Mouse (Mus musculus): ENCODE data around the gene Cpd. TPM values are rescaled to one million over a fixed set of nuclear protein-coding genes. Genes with fewer than 3 reads are reported as not detected.

Cpd gene
- polyA plus RNA-seq, 1 experiment from 2014 or later: 33.4 TPM

DNA sequence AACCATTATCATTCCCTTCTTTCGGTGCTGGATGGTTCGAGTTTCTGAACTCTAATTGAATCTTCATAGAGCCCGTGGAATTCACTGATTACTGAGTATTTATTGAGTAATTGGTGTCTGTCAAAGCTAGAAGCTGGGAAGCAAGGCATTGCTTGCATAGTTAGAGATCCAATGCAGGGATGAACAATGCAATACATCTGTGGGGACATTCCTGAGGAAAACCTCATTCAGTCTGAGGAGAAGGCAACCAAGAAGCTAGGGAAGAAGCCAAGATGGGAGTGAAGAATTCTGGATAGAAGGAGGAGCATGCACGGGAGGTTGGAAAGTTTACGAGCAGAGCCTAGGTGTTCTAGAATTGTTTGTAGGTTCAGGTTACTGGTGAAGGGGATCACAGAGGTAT, 1.3 kb upstream of the Cpd start:
- no peaks in the 10 kb centered on the region for H3K36me3 ChIP-seq (ENCODE audit: insufficient read depth)
- H3K27me3 ChIP-seq (ENCODE audit: insufficient read depth, low read length): no peaks in the 10 kb centered on the region
- no peaks in the 10 kb centered on the region for H3K9me3 ChIP-seq (ENCODE audit: low read depth, low read length)
- WGBS: 76% methylated on average over 5 of the region's 5 CpGs
- no peak overlapping the region for H3K27ac ChIP-seq (ENCODE audit: low read depth)
- TF ChIP-seq CTCF (IDR thresholded peaks at IDR 0.05; ENCODE audit: low read depth): no peak
- H3K4me1 ChIP-seq (ENCODE audit: insufficient read depth): peaks cover 6% of the 10 kb centered on the region; the same call in 1 of the 2 replicates
- H3K4me3 ChIP-seq (ENCODE audit: low read depth, low read length): no peak overlapping the region
- ATAC-seq (ENCODE audit: insufficient read depth) (no peak), DNase-seq (no peak)
- H3K4me2 ChIP-seq: no peak overlapping the region
- H3K9ac ChIP-seq: no peak overlapping the region

DNA sequence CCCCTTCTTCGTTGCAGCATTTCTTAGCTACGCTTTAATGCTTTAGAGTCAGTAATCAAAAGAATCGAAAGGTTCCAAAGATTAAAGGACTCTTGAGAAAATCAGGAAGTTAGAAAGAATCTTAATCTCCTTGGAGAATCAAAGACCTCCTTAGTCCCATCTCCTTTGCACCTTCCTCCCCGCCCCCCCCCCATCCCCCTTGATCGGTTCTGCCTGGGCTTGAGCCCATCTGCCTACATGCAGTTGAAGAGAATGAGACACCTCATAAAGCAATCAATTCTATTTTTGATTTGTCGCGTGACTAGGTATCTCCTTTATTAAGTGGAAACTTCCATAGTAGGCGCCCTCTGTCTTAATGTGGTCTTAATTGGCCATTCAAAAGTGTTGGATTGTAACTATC, 536 bp upstream of the Cpd start:
- ATAC-seq (ENCODE audit: insufficient read depth): no peak; the same call in 1 of the 2 replicates
- no peaks in the 10 kb centered on the region for H3K27me3 ChIP-seq (ENCODE audit: insufficient read depth, low read length)
- H3K36me3 ChIP-seq (ENCODE audit: insufficient read depth): no peaks in the 10 kb centered on the region
- peak overlapping the region; percentile 98 for H3K4me2 ChIP-seq
- no peak for DNase-seq
- peaks cover 10% of the 10 kb centered on the region; the same call in 1 of the 2 replicates for H3K4me1 ChIP-seq (ENCODE audit: insufficient read depth)
- 21% methylated on average over 8 of the region's 8 CpGs for WGBS
- no peak overlapping the region for H3K27ac ChIP-seq (ENCODE audit: low read depth)
- TF ChIP-seq CTCF (IDR thresholded peaks at IDR 0.05; ENCODE audit: low read depth): no peak
- peak overlapping the region; percentile 92 for H3K4me3 ChIP-seq (ENCODE audit: low read depth, low read length)
- no peaks in the 10 kb centered on the region for H3K9me3 ChIP-seq (ENCODE audit: low read depth, low read length)
- H3K9ac ChIP-seq: peak overlapping the region; percentile 32; the same call in 1 of the 2 replicates

DNA sequence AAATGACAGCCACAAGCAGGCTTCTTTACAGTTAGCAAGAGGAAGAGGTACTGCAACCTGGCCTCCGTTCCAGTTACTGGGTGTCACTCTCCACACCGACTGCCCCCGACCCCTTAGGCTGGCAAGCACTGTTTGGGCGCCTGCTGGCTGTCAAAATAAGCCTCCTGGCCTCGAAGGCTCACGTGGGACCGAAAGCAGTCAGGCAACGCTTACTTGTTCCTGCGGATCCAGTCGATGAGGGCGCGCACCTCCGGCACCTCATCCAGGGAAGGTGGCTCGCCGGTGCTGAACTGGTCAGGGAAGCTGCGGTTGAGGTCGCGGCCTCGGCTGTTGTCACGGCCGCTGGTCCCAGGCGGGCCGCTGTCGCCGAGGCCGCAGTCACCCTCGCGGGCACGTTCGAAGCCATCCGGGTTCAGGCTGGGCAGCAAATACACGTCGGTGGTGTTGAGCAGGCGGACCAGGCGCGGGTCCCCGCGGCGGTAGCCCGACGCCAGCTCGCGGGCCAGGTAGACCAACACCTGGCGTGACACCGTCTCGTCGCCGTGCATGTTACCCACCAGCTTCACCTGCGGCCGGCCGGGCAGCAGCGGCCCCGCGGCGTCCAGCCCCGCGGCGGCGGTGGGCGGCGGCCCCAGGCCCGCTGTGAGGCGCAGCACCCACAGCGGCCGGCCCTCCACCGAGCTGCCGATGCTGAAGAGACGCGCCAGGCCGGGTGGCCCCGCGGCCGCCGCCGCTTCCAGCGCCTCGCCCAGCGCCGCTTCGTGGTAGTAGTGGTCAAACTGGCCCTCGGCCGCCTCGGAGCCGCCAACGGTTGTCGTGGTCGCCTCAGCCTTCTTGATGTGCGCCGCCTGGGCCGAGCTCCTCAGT, 574 bp downstream of the Cpd start:
- Histone ChIP-seq H3K4me3 (ENCODE audit: low read depth, low read length) (peak overlapping the region; percentile 92), H3K4me1 (ENCODE audit: insufficient read depth) (peaks cover 10% of the 10 kb centered on the region; the same call in 1 of the 2 replicates), H3K9ac (peak overlapping the region; percentile 83), H3K36me3 (ENCODE audit: insufficient read depth) (no peaks in the 10 kb centered on the region), H3K4me2 (peak overlapping the region; percentile 98), H3K27me3 (ENCODE audit: insufficient read depth, low read length) (no peaks in the 10 kb centered on the region), H3K27ac (ENCODE audit: low read depth) (peak overlapping the region; percentile 85), H3K9me3 (ENCODE audit: low read depth, low read length) (no peaks in the 10 kb centered on the region)
- TF ChIP-seq CTCF (IDR thresholded peaks at IDR 0.05; ENCODE audit: low read depth): no peak
- WGBS: under 1% methylated on average over 78 of the region's 90 CpGs
- peak; percentile 35 for DNase-seq
- peak; percentile 66 for ATAC-seq (ENCODE audit: insufficient read depth)

GRCm38 (mm10) chr11:76845275-76845980, 1.4 kb downstream of the Cpd start:
- no peaks in the 10 kb centered on the region for H3K36me3 ChIP-seq (ENCODE audit: insufficient read depth)
- peaks cover 10% of the 10 kb centered on the region; the same call in 1 of the 2 replicates for H3K4me1 ChIP-seq (ENCODE audit: insufficient read depth)
- 18% methylated on average over 15 of the region's 15 CpGs for WGBS
- H3K9me3 ChIP-seq (ENCODE audit: low read depth, low read length): no peaks in the 10 kb centered on the region
- ATAC-seq (ENCODE audit: insufficient read depth): no peak
- H3K27ac ChIP-seq (ENCODE audit: low read depth): 0 out of 2 replicates have a peak overlapping the region, but pooled peaks have one; percentile 43
- no peak for TF ChIP-seq CTCF (IDR thresholded peaks at IDR 0.05; ENCODE audit: low read depth)
- H3K4me3 ChIP-seq (ENCODE audit: low read depth, low read length): peak overlapping the region; percentile 92
- peak; percentile 28 for DNase-seq
- no peaks in the 10 kb centered on the region for H3K27me3 ChIP-seq (ENCODE audit: insufficient read depth, low read length)
- peak overlapping the region; percentile 83 for H3K9ac ChIP-seq
- peak overlapping the region; percentile 98 for H3K4me2 ChIP-seq

DNA sequence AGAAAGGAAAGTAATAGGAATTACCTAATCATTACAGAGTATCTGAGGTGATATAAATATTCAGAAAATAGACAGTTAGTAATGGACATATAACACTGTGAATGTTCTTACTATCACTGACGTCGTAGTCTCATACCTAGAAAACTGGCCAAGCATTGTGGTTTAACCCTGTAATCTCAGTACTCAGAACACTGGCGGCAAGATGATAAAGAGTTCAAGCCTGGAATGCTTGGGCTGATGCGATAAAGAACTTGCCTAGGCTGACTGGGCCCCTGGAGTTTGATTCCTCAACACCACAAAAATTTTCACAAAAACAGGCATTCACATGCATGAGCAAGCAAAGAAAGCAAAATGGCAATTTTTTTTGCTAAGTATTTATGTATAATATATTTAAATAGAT, 8.2 kb downstream of the Cpd start:
- Histone ChIP-seq H3K27me3 (ENCODE audit: insufficient read depth, low read length) (no peaks in the 10 kb centered on the region), H3K4me3 (ENCODE audit: low read depth, low read length) (no peak overlapping the region), H3K4me2 (no peak overlapping the region), H3K36me3 (ENCODE audit: insufficient read depth) (peaks cover 21% of the 10 kb centered on the region; the same call in 1 of the 2 replicates), H3K4me1 (ENCODE audit: insufficient read depth) (peaks cover 4% of the 10 kb centered on the region; the same call in 1 of the 2 replicates), H3K27ac (ENCODE audit: low read depth) (no peak overlapping the region), H3K9me3 (ENCODE audit: low read depth, low read length) (no peaks in the 10 kb centered on the region), H3K9ac (no peak overlapping the region)
- ATAC-seq (ENCODE audit: insufficient read depth) (no peak), DNase-seq (no peak)
- WGBS: 78% methylated on average over 4 of the region's 4 CpGs
- no peak for TF ChIP-seq CTCF (IDR thresholded peaks at IDR 0.05; ENCODE audit: low read depth)

- H3K4me2 ChIP-seq: no peak overlapping the region
- H3K27me3 ChIP-seq (ENCODE audit: insufficient read depth, low read length): no peaks in the 10 kb centered on the region
- no peak for ATAC-seq (ENCODE audit: insufficient read depth)
- no peaks in the 10 kb centered on the region for H3K4me1 ChIP-seq (ENCODE audit: insufficient read depth)
- no peak overlapping the region for H3K4me3 ChIP-seq (ENCODE audit: low read depth, low read length)
- no peak overlapping the region for H3K27ac ChIP-seq (ENCODE audit: low read depth)
- WGBS: 76% methylated on average over 6 of the region's 6 CpGs
- H3K9ac ChIP-seq: no peak overlapping the region
- peak; percentile 32 for DNase-seq
- H3K36me3 ChIP-seq (ENCODE audit: insufficient read depth): peaks cover 21% of the 10 kb centered on the region; the same call in 1 of the 2 replicates
- TF ChIP-seq CTCF (IDR thresholded peaks at IDR 0.05; ENCODE audit: low read depth): no peak
- H3K9me3 ChIP-seq (ENCODE audit: low read depth, low read length): no peaks in the 10 kb centered on the region
These were observed 10.5 kb downstream of the Cpd start for GRCm38 (mm10) chr11:76836317-76836716.

DNA sequence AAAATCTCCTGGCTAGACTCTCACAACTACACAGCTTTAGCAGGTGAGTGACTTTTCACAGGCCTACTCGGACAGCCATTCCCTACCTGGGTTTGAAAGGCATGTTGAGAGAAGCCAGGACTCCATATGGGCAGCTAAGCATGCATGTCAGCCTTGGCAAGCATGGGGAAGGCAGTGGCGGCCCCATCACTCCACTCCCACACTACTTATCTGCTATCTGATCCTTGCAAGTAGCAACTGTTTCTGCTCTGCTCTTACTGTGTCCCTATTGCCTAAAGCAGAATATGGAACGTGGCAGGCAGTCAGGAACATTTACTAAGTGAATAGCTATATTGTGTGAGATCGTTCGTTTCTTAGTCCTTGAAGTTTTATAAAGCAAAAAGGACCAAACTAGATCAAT, 10.9 kb downstream of the Cpd start:
- Histone ChIP-seq H3K9me3 (ENCODE audit: low read depth, low read length) (no peaks in the 10 kb centered on the region), H3K27me3 (ENCODE audit: insufficient read depth, low read length) (no peaks in the 10 kb centered on the region), H3K4me2 (no peak overlapping the region), H3K4me1 (ENCODE audit: insufficient read depth) (no peaks in the 10 kb centered on the region), H3K27ac (ENCODE audit: low read depth) (no peak overlapping the region), H3K9ac (no peak overlapping the region), H3K4me3 (ENCODE audit: low read depth, low read length) (no peak overlapping the region), H3K36me3 (ENCODE audit: insufficient read depth) (peaks cover 21% of the 10 kb centered on the region; the same call in 1 of the 2 replicates)
- WGBS: 71% methylated on average over 5 of the region's 5 CpGs
- ATAC-seq (ENCODE audit: insufficient read depth) (no peak), DNase-seq (no peak)
- no peak for TF ChIP-seq CTCF (IDR thresholded peaks at IDR 0.05; ENCODE audit: low read depth)

Measured in lung, embryonic 14.5 days (tissue).